Mouse (Mus musculus) hindbrain, postnatal 0 days (tissue): ENCODE data around the gene Lyst. TPM values are rescaled to one million over a fixed set of nuclear protein-coding genes. Genes with fewer than 3 reads are reported as not detected.

Experiments
- ATAC-seq: fragments of 200-750 bp; cut with Nextera tagmentation; 2 replicates; pipeline ENCODE4 v1.8.0; 2017; ENCODE audit warnings: mild to moderate bottlenecking, moderate TSS enrichment, moderate library complexity
- DNase-seq: peaks from one replicate; pipeline ENCODE4 v3.0.0-alpha.2; 2015; ENCODE audit warnings: low spot score
- H3K27ac ChIP-seq: fragments of 300-500 bp; sonication (generic); 2 replicates; pipeline ENCODE4 v1.5.1; 2014; ENCODE audit warnings: mild to moderate bottlenecking
- H3K27me3 ChIP-seq: fragments of 300-500 bp; sonication (generic); 2 replicates; pipeline ENCODE4 v1.6.1; 2014; ENCODE audit warnings: low read length, mixed read lengths; ENCODE audit not compliant: insufficient read depth
- H3K36me3 ChIP-seq: fragments of 300-500 bp; sonication (generic); 2 replicates; pipeline ENCODE4 v1.6.1; 2014; ENCODE audit warnings: low read length, mixed read lengths; ENCODE audit not compliant: insufficient read depth
- H3K4me1 ChIP-seq: fragments of 300-500 bp; sonication (generic); 2 replicates; pipeline ENCODE4 v1.6.1; 2014; ENCODE audit warnings: antibody characterized with exemption, low read length, mixed read lengths; ENCODE audit not compliant: insufficient read depth
- H3K4me2 ChIP-seq: fragments of 300-500 bp; sonication (generic); 2 replicates; pipeline ENCODE4 v1.6.1; 2014; ENCODE audit warnings: low read depth, mild to moderate bottlenecking, low read length, moderate library complexity, mixed read lengths
- H3K4me3 ChIP-seq: fragments of 300-500 bp; sonication (generic); 2 replicates; pipeline ENCODE4 v1.5.1; 2014; ENCODE audit warnings: low read length
- H3K9ac ChIP-seq: fragments of 300-500 bp; sonication (generic); replicated peaks from 2 replicates; pipeline ENCODE4 v1.6.1; 2014; ENCODE audit warnings: mild to moderate bottlenecking, low read length, moderate library complexity, mixed read lengths
- H3K9me3 ChIP-seq: fragments of 300-500 bp; sonication (generic); 2 replicates; pipeline ENCODE4 v1.6.1; 2016; ENCODE audit warnings: low read length, mixed read lengths
- CTCF ChIP-seq: IDR thresholded peaks from 2 replicates; pipeline ENCODE4 v1.5.1; 2016; ENCODE audit warnings: antibody characterized with exemption, control low read depth, low read depth
- WGBS: fragments of 180-500 bp; shearing (Covaris S2); extraction: QIAGEN DNeasy Blood & Tissue Kit; methylation state at CpG from one replicate; pipeline ENCODE4 v1.1.7; 2014; 5-methylcytosine and 5-hydroxymethylcytosine counted together
- polyA plus RNA-seq: library from polyadenylated mRNA; unstranded; fragments of >200 nt; fragmentation: Nextera tagmentation; extraction: Ambion mirVana; gene quantifications from 2 replicates; pipeline ENCODE4 v1.2.1, GENCODE M21; 2015
- total RNA-seq: library from RNA; depleted of rRNA; stranded (reverse); fragments of >200 nt; gene quantifications from 2 replicates; pipeline ENCODE4 v1.2.3, GENCODE M21; 2014

Lyst gene
- total and polyA plus RNA-seq, 2 experiments from 2014 or later = 3.7 to 14.8 TPM

DNA sequence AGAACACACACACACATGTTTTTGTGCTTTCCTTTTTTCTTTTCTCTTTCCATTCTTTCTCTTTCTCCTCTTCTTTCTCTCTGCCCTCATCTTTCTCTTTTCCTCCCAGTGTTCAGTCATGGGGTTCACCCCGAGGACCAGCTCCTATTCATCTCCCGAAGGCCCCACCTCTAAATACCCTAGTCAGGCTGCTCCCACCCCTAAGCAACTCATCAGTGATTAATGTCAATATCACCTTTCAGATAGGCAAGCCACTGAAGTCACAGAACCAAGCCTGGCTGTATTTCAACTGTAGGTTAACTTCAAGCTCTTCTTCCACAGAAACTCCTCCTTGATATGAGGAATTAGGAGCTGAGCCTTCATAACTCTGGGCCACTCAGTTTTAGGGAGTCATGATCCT lies 26.1 kb upstream of the Lyst start:
- TF ChIP-seq CTCF = no peak
- Histone ChIP-seq H3K27me3 (no peaks in the 10 kb centered on the region), H3K9ac (no peak overlapping the region), H3K27ac (no peak overlapping the region), H3K36me3 (no peaks in the 10 kb centered on the region), H3K4me1 (no peaks in the 10 kb centered on the region), H3K9me3 (no peaks in the 10 kb centered on the region), H3K4me3 (no peak overlapping the region), H3K4me2 (no peak overlapping the region)
- DNase-seq (no peak), ATAC-seq (no peak)
- WGBS = 82% methylated on average over 2 of the region's 2 CpGs

DNA sequence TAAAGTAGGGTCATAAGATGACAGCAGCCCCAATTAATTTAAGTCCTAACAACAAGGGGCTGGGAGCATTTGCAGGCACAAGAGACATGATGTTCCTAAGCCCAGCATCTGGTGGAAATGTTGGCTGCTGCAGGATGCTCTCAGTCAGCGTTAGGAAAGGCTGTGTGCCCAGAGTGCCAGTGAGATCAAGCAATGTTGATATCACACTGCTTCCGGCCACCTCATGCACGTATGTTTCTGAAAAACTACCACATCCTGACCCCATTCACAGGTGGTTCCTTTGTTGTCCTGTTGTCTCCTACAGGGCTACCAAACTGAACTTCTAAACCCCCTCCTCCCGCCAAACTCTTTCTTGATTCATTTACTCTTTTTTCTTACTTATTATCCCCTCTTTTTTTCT lies 25.7 kb upstream of the Lyst start:
- no peaks in the 10 kb centered on the region for H3K36me3 ChIP-seq
- no peak overlapping the region for H3K4me3 ChIP-seq
- WGBS = 59% methylated on average over 4 of the region's 4 CpGs
- H3K9me3 ChIP-seq = no peaks in the 10 kb centered on the region
- H3K27me3 ChIP-seq = no peaks in the 10 kb centered on the region
- no peak overlapping the region for H3K27ac ChIP-seq
- no peak for TF ChIP-seq CTCF
- no peak overlapping the region for H3K4me2 ChIP-seq
- H3K4me1 ChIP-seq = no peaks in the 10 kb centered on the region
- DNase-seq (no peak), ATAC-seq (no peak)
- H3K9ac ChIP-seq = no peak overlapping the region

DNA sequence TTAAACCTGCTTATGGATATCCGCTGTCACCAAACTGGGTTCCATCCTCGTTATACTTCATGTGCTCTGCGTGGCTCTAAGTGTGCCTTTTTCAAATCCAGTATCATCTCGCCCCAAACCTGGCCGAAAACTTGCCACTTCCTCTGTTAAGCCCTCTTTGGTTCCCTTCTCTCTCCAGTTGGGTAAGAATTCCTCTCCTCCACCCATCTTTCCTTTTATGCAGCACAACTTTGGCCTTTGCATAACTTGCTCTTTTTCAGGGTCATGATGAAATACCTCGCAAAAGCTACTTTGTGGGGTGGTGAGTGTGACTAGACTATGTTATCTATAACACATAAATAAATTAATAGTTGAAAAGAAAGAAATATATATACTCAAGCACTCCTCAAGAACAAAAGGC lies 22.6 kb upstream of the Lyst start:
- WGBS = 92% methylated on average over 6 of the region's 6 CpGs
- Histone ChIP-seq H3K4me1 (no peaks in the 10 kb centered on the region), H3K36me3 (no peaks in the 10 kb centered on the region), H3K9ac (no peak overlapping the region), H3K27ac (no peak overlapping the region), H3K27me3 (no peaks in the 10 kb centered on the region), H3K4me3 (no peak overlapping the region), H3K4me2 (no peak overlapping the region), H3K9me3 (no peaks in the 10 kb centered on the region)
- ATAC-seq = no peak
- no peak for DNase-seq
- no peak for TF ChIP-seq CTCF

DNA sequence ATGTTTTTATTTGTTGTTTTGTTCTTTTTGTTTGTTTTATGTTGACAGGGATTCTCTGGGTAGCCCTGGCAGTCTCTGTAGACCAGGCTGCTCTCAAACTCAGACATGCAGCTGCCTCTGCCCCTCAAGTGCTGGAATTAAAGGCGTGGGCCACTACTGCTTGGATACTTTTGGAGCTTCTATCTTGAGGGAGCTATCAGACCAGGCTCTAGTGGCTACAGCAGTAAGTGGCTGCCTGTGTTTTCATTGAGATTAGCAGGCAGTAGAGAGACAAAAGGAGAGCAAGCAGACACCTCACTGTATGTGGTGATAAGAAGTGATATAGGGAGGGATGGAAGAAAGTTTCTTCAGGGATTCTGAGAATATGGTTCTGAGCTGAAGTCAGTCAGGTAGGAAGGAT lies 21.4 kb upstream of the Lyst start:
- Histone ChIP-seq H3K4me1 (0 out of 2 replicates have a peak, but pooled peaks cover 1% of the 10 kb centered on the region), H3K27me3 (no peaks in the 10 kb centered on the region), H3K9ac (no peak overlapping the region), H3K36me3 (no peaks in the 10 kb centered on the region), H3K27ac (no peak overlapping the region), H3K4me2 (no peak overlapping the region), H3K9me3 (no peaks in the 10 kb centered on the region), H3K4me3 (no peak overlapping the region)
- DNase-seq (no peak), ATAC-seq (no peak)
- no peak for TF ChIP-seq CTCF
- 69% methylated on average over 1 of the region's 1 CpGs for WGBS

DNA sequence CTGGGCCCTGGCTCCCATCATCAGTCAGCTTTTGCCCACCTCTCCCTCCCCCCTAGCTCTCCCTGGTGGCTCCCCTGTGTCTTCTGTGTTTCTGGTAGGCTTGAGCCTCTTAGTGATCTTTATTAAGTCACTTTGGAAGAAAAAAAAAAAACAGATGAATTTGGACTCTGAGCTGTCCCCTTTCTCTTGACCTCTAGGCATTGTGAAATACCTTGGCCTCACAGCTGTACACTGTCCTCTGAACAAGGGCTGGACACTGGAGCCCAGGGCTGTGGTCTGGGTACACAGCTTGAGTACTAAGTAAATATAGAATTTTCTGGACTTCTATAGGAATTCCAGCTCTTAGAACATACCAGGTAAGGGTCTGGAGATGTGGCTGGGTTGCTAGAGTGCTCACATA lies 20.6 kb upstream of the Lyst start:
- Histone ChIP-seq H3K36me3 (no peaks in the 10 kb centered on the region), H3K27ac (no peak overlapping the region), H3K9ac (no peak overlapping the region), H3K4me3 (no peak overlapping the region), H3K27me3 (no peaks in the 10 kb centered on the region), H3K4me1 (peaks cover 7% of the 10 kb centered on the region; the same call in 1 of the 2 replicates), H3K9me3 (no peaks in the 10 kb centered on the region), H3K4me2 (no peak overlapping the region)
- ATAC-seq (no peak), DNase-seq (no peak)
- no peak for TF ChIP-seq CTCF

DNA sequence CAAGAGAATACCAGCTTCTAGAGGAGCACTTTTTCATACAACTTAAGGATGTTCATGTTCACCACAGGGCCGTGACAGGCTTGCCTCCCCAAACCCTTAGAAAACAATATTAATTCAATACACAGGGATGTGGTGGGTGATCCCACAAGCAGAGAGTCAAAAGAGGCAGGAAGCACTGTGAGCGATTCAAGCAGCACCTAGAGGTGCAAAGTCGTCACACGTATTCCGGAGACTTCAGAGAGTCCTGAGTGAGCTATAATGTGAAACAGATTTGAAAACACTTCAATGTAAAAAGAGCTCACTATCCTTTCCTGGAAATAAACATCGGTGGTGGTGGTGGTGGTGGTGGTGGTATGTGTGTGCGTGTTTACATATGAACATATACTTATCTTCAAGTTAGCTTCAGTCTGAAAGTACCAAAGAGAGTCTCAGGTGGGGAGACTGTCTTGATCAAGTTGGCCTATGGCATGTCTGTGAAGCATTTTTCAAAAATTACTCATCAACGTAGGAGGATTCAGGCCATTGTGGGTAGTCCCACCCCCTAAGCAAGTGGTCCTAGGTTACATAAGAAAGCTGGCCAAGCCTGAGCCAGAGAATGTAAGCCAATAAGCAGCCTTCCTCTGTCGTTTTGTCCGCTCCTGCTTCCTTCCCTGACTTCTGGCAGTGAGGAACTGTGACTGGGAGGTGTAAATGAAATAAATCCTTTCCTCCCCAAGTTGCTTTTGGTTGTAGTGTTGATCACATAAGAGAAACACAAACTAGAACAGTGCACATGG lies 17.9 kb upstream of the Lyst start:
- Histone ChIP-seq H3K9me3 (no peaks in the 10 kb centered on the region), H3K4me3 (no peak overlapping the region), H3K9ac (no peak overlapping the region), H3K4me2 (no peak overlapping the region), H3K4me1 (peaks cover 7% of the 10 kb centered on the region; the same call in 1 of the 2 replicates), H3K36me3 (no peaks in the 10 kb centered on the region), H3K27me3 (no peaks in the 10 kb centered on the region), H3K27ac (no peak overlapping the region)
- ATAC-seq (no peak), DNase-seq (no peak)
- TF ChIP-seq CTCF = no peak
- 80% methylated on average over 10 of the region's 10 CpGs for WGBS

DNA sequence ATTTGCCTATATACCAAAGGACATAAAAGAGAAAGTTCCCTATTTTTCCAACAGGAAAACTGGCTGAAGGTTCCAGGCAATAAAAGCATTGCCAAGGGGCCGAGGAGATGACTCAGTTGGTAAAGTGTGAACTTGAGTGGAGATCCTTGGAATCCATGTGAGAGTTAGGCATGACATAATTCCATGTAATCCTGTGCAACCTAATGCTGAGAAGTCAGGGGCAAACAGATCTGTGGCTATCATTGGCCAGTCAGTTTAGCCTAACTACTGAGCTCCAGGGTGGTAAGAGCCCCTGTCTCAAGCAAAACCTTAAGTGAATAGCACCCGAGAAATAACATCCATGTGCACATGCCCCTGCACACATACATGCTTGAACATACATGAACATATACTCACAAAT lies 17.3 kb upstream of the Lyst start:
- H3K4me1 ChIP-seq = peaks cover 7% of the 10 kb centered on the region; the same call in 1 of the 2 replicates
- H3K36me3 ChIP-seq = no peaks in the 10 kb centered on the region
- H3K4me3 ChIP-seq = no peak overlapping the region
- ATAC-seq = no peak
- DNase-seq = no peak
- H3K4me2 ChIP-seq = no peak overlapping the region
- TF ChIP-seq CTCF = no peak
- WGBS = 81% methylated on average over 2 of the region's 2 CpGs
- no peak overlapping the region for H3K27ac ChIP-seq
- H3K27me3 ChIP-seq = no peaks in the 10 kb centered on the region
- H3K9ac ChIP-seq = no peak overlapping the region
- no peaks in the 10 kb centered on the region for H3K9me3 ChIP-seq
